Mouse (Mus musculus) embryonic facial prominence, embryonic 12.5 days (tissue): ENCODE results near the gene Rad51d. TPM values are rescaled to one million over a fixed set of nuclear protein-coding genes. Genes with fewer than 3 reads are reported as not detected.
"Not testable (repeated sequence)": the region's sequence is repeated elsewhere in the genome, so short reads cannot be mapped to it uniquely, and the experiment has no call there.

ENCODE experiments used
- ATAC-seq: fragments of 200-750 bp; cut with Nextera tagmentation; 2 replicates; pipeline ENCODE4 v1.8.0; 2017; ENCODE audit not compliant: insufficient number of reproducible peaks, insufficient read depth, low FRiP score, low TSS enrichment
- H3K27ac ChIP-seq: fragments of 300-500 bp; sonication (generic); 2 replicates; pipeline ENCODE4 v1.5.1; 2016; ENCODE audit warnings: mild to moderate bottlenecking
- H3K27me3 ChIP-seq: fragments of 300-500 bp; sonication (generic); 2 replicates; pipeline ENCODE4 v1.6.1; 2016; ENCODE audit warnings: mild to moderate bottlenecking, moderate library complexity
- H3K36me3 ChIP-seq: fragments of 300-500 bp; sonication (generic); 2 replicates; pipeline ENCODE4 v1.6.1; 2016; ENCODE audit warnings: mild to moderate bottlenecking
- H3K4me1 ChIP-seq: fragments of 300-500 bp; sonication (generic); 2 replicates; pipeline ENCODE4 v1.6.1; 2016
- H3K4me2 ChIP-seq: fragments of 300-500 bp; sonication (generic); replicated peaks from 2 replicates; pipeline ENCODE4 v1.6.1; 2016; ENCODE audit warnings: mild to moderate bottlenecking, moderate library complexity
- H3K4me3 ChIP-seq: fragments of 300-500 bp; sonication (generic); 2 replicates; pipeline ENCODE4 v1.5.1; 2016; ENCODE audit warnings: mild to moderate bottlenecking
- H3K9ac ChIP-seq: fragments of 300-500 bp; sonication (generic); 2 replicates; pipeline ENCODE4 v1.6.1; 2016; ENCODE audit warnings: mild to moderate bottlenecking, moderate library complexity
- H3K9me3 ChIP-seq: fragments of 300-500 bp; sonication (generic); 2 replicates; pipeline ENCODE4 v1.6.1; 2016; ENCODE audit warnings: mild to moderate bottlenecking, moderate library complexity
- WGBS: fragments of 180-500 bp; shearing (Covaris S2); methylation state at CpG from one replicate; pipeline ENCODE4 v1.1.7; 2016; 5-methylcytosine and 5-hydroxymethylcytosine counted together
- polyA plus RNA-seq: library from polyadenylated mRNA; unstranded; fragments of >200 nt; fragmentation: Nextera tagmentation; extraction: Ambion mirVana; gene quantifications from 2 replicates; pipeline ENCODE4 v1.2.1, GENCODE M21; 2016

The Rad51d gene
- polyA plus RNA-seq = 11.0 and 11.3 TPM in 2 replicates

- H3K36me3 ChIP-seq = no peaks in the 10 kb centered on the region
- H3K9ac ChIP-seq = peak within 1 kb of the TSS; percentile 60
- peaks cover 17% of the 10 kb centered on the region for H3K4me1 ChIP-seq
- H3K27ac ChIP-seq = no peak within 1 kb of the TSS
- peak within 1 kb of the TSS; percentile 85 for H3K4me2 ChIP-seq
- peak within 1 kb of the TSS; percentile 72 for H3K4me3 ChIP-seq
- peak; percentile 81 for ATAC-seq
- no peaks in the 10 kb centered on the region for H3K27me3 ChIP-seq
- no peaks in the 10 kb centered on the region for H3K9me3 ChIP-seq
- WGBS = under 1% methylated on average over 26 of the region's 26 CpGs
These were observed at the start of gene Rad51d for GRCm38 (mm10) chr11:82890342-82890762. TSS of gene Rad51d (minus strand) at chr11:82890614.

DNA sequence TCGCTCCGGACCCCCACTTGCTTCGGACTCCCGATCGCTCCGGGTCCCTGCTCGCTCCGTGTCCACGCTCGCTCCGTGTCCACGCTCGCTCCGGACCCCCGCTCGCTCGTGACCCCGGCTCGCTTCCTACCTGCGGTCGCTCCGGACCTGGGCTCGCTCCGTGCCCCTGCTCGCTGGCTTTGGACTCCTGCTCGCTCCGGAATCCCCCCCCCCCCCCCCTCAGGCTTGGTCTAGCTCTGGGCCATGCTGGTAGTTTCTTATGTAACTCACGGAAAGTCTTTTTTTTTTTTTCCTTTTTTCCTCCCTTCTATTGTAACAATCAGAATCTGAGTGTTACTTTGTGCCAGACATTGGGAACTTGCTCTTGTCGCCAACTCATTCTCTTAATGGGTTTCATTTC lies 42.8 kb upstream of the Rad51d start:
- under 1% methylated on average over 29 of the region's 29 CpGs for WGBS
- Histone ChIP-seq H3K4me3 (peak overlapping the region; percentile 47), H3K9me3 (no peaks in the 10 kb centered on the region), H3K27ac (no peak overlapping the region), H3K27me3 (peaks cover 69% of the 10 kb centered on the region), H3K4me2 (peak overlapping the region; percentile 94), H3K36me3 (no peaks in the 10 kb centered on the region), H3K9ac (peak overlapping the region; percentile 24; the same call in 1 of the 2 replicates), H3K4me1 (no peaks in the 10 kb centered on the region)
- no peak for ATAC-seq

- H3K27me3 ChIP-seq = peaks cover 67% of the 10 kb centered on the region
These were observed 41.4 kb upstream of the Rad51d start for GRCm38 (mm10) chr11:82931671-82932450.

GRCm38 (mm10) chr11:82931161-82931560 lies 40.7 kb upstream of the Rad51d start:
- not testable (repeated sequence) for H3K4me1 ChIP-seq, H3K36me3 ChIP-seq, H3K27ac ChIP-seq, ATAC-seq, H3K9me3 ChIP-seq
- 2% methylated on average over 54 of the region's 63 CpGs for WGBS
- peak overlapping the region; percentile 47 for H3K4me3 ChIP-seq
- peak overlapping the region; percentile 94 for H3K4me2 ChIP-seq
- peak overlapping the region; percentile 42; the same call in 1 of the 2 replicates for H3K9ac ChIP-seq
- peaks cover 60% of the 10 kb centered on the region for H3K27me3 ChIP-seq

More at GRCm38 (mm10) chr11:82931671-82932450, 41.4 kb upstream of the Rad51d start:
- H3K4me3 ChIP-seq = peak overlapping the region; percentile 47
- not testable (repeated sequence) for H3K36me3 ChIP-seq, H3K4me1 ChIP-seq, H3K9me3 ChIP-seq, H3K27ac ChIP-seq, ATAC-seq
- H3K4me2 ChIP-seq = peak overlapping the region; percentile 94
- H3K9ac ChIP-seq = peak overlapping the region; percentile 42; the same call in 1 of the 2 replicates
- under 1% methylated on average over 116 of the region's 119 CpGs for WGBS

- Histone ChIP-seq H3K27me3 (peaks cover 57% of the 10 kb centered on the region), H3K4me3 (peak overlapping the region; percentile 47), H3K4me2 (peak overlapping the region; percentile 94)
- not testable (repeated sequence) for H3K4me1 ChIP-seq, H3K9me3 ChIP-seq, H3K9ac ChIP-seq, ATAC-seq, H3K36me3 ChIP-seq, H3K27ac ChIP-seq
- WGBS = 2% methylated on average over 84 of the region's 85 CpGs
These were observed 40.1 kb upstream of the Rad51d start for GRCm38 (mm10) chr11:82930391-82930955.

DNA sequence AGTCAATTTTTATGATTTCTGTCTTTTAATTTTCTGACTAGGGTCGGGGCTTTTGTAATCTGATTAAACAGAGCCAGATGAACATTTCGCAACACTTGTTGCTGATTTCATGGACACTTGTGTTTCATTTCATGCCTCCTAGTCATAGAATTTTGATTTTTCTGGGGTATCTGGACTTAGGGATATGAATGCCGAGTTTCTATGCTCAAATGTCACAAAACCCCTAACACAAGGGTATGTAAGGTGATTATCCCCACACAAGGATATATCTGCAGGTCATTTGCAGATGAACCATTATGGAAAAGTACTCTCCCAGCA lies 39.2 kb upstream of the Rad51d start:
- H3K9me3 ChIP-seq = no peaks in the 10 kb centered on the region
- peaks cover 54% of the 10 kb centered on the region for H3K27me3 ChIP-seq

GRCm38 (mm10) chr11:82928897-82929632 lies 38.7 kb upstream of the Rad51d start:
- H3K9me3 ChIP-seq = no peaks in the 10 kb centered on the region
- no peak for ATAC-seq
- H3K27ac ChIP-seq = no peak overlapping the region
- H3K4me2 ChIP-seq = no peak overlapping the region
- H3K27me3 ChIP-seq = peaks cover 49% of the 10 kb centered on the region
- H3K36me3 ChIP-seq = no peaks in the 10 kb centered on the region
- H3K4me1 ChIP-seq = no peaks in the 10 kb centered on the region
- 31% methylated on average over 20 of the region's 20 CpGs for WGBS
- H3K9ac ChIP-seq = no peak overlapping the region
- no peak overlapping the region for H3K4me3 ChIP-seq

More for the DNA sequence above, 39.2 kb upstream of the Rad51d start:
- Histone ChIP-seq H3K36me3 (no peaks in the 10 kb centered on the region), H3K27ac (no peak overlapping the region), H3K4me3 (no peak overlapping the region), H3K4me2 (no peak overlapping the region), H3K4me1 (no peaks in the 10 kb centered on the region), H3K9ac (no peak overlapping the region)
- no peak for ATAC-seq
- 45% methylated on average over 3 of the region's 3 CpGs for WGBS

GRCm38 (mm10) chr11:82923910-82924309 lies 33.5 kb upstream of the Rad51d start:
- H3K4me1 ChIP-seq, H3K9me3 ChIP-seq, H3K27ac ChIP-seq, H3K4me3 ChIP-seq, H3K4me2 ChIP-seq, H3K36me3 ChIP-seq, ATAC-seq, H3K9ac ChIP-seq: not testable (repeated sequence)
- 88% methylated on average over 6 of the region's 6 CpGs for WGBS
- H3K27me3 ChIP-seq = peaks cover 24% of the 10 kb centered on the region

DNA sequence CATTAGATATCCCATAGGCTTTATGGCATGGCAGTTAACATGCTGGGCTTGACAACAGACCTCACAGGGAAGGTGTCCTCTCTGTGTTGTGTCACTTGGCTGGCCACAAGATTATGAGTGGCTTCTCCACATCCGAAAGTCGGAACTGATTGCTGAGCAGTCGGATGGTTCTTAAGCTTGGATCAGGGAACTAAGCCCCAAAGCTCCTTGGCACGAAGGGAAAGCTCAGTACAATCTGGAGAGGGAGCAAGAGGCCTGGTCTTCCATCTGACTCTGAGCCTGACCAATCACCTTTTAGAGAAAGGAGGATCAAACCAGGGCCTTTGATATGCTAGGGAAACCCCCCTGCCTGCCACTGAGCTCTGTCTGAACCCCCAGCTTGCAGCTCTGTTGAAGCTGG lies 31.3 kb upstream of the Rad51d start:
- ATAC-seq = no peak
- peaks cover 11% of the 10 kb centered on the region for H3K27me3 ChIP-seq
- no peaks in the 10 kb centered on the region for H3K9me3 ChIP-seq
- H3K4me1 ChIP-seq = no peaks in the 10 kb centered on the region
- H3K36me3 ChIP-seq = no peaks in the 10 kb centered on the region
- H3K4me3 ChIP-seq = no peak overlapping the region
- H3K4me2 ChIP-seq = no peak overlapping the region
- 67% methylated on average over 4 of the region's 4 CpGs for WGBS
- H3K27ac ChIP-seq = no peak overlapping the region
- H3K9ac ChIP-seq = no peak overlapping the region

GRCm38 (mm10) chr11:82920768-82921167 lies 30.4 kb upstream of the Rad51d start:
- 46% methylated on average over 10 of the region's 10 CpGs for WGBS
- peaks cover 7% of the 10 kb centered on the region for H3K27me3 ChIP-seq
- H3K9ac ChIP-seq = no peak overlapping the region
- H3K4me2 ChIP-seq = no peak overlapping the region
- H3K9me3 ChIP-seq = no peaks in the 10 kb centered on the region
- no peak for ATAC-seq
- no peaks in the 10 kb centered on the region for H3K36me3 ChIP-seq
- H3K4me1 ChIP-seq = no peaks in the 10 kb centered on the region
- H3K27ac ChIP-seq = no peak overlapping the region
- no peak overlapping the region for H3K4me3 ChIP-seq

DNA sequence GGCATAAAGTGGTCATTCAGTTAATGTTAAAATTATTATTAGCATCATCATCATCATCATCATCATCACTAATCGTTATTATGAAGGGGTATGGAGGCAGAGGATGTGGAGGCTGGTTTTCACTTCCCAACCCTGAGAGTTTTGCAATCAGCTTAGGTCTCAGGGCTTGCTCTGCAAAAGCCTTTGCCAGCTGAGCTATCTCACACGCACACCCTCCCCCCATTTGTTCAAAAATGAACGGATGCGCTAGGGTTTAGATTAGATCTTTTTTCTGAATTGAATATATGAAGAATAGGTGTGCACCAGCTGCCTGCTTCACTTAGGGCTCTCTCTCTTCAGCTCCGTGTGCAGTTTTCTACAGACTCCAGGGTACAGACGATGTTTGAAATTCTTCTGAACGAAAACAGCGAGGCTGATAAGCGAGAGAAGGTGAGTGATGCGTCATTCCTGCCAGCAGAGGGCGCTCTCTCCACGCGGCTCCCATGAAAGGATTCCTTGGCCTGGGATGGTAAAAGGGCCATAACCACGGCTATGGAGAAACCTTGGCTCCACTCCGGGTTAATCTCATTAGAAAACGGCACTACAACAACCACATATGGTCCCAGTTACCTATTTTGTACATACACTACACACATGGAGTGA lies 24.4 kb upstream of the Rad51d start:
- H3K9ac ChIP-seq = no peak overlapping the region
- ATAC-seq = no peak
- peaks cover 11% of the 10 kb centered on the region; the same call in 1 of the 2 replicates for H3K27me3 ChIP-seq
- no peaks in the 10 kb centered on the region for H3K9me3 ChIP-seq
- peak overlapping the region; percentile 35 for H3K4me2 ChIP-seq
- H3K36me3 ChIP-seq = no peaks in the 10 kb centered on the region
- no peak overlapping the region for H3K27ac ChIP-seq
- WGBS = 7% methylated on average over 16 of the region's 16 CpGs
- 0 out of 2 replicates have a peak overlapping the region, but pooled peaks have one; percentile 9 for H3K4me3 ChIP-seq
- no peaks in the 10 kb centered on the region for H3K4me1 ChIP-seq
